Mouse (Mus musculus): ENCODE results near the gene Cdc25b. TPM values are rescaled to one million over a fixed set of nuclear protein-coding genes. Genes with fewer than 3 reads are reported as not detected.

Gene Cdc25b
- polyA plus RNA-seq, 1 experiment from 2014 or later: 116 TPM

GRCm38 (mm10) chr2:131179990-131180587, 6.7 kb upstream of the Cdc25b start, which contains the start of gene Cenpb:
Gene Cenpb (minus strand): TSS chr2:131180067.
- peak; percentile 83 for DNase-seq (ENCODE audit: low spot score)

GRCm38 (mm10) chr2:131186343-131186742, 406 bp upstream of the Cdc25b start:
- peak overlapping the region; percentile 72 for H3K4me3 ChIP-seq
- 2% methylated on average over 14 of the region's 14 CpGs for WGBS
- peaks cover 56% of the 10 kb centered on the region for H3K4me1 ChIP-seq (replicated peaks)
- no peaks in the 10 kb centered on the region for H3K9me3 ChIP-seq
- DNase-seq (ENCODE audit: low spot score): no peak
- H3K27me3 ChIP-seq (ENCODE audit: insufficient read depth, poor library complexity, severe bottlenecking): peaks cover 13% of the 10 kb centered on the region; the same call in 1 of the 2 replicates
- peaks cover 19% of the 10 kb centered on the region for H3K36me3 ChIP-seq
- peak overlapping the region; percentile 96 for H3K27ac ChIP-seq

More at GRCm38 (mm10) chr2:131179990-131180587, 6.7 kb upstream of the Cdc25b start, which contains the start of gene Cenpb:
- peaks cover 6% of the 10 kb centered on the region; the same call in 1 of the 2 replicates for H3K27me3 ChIP-seq (ENCODE audit: insufficient read depth, poor library complexity, severe bottlenecking)
- H3K4me3 ChIP-seq: peak within 1 kb of the TSS; percentile 82
- 3% methylated on average over 57 of the region's 57 CpGs for WGBS
- H3K36me3 ChIP-seq: peaks cover 29% of the 10 kb centered on the region
- peak within 1 kb of the TSS; percentile 96 for H3K27ac ChIP-seq
- no peaks in the 10 kb centered on the region for H3K9me3 ChIP-seq
- H3K4me1 ChIP-seq (replicated peaks): peaks cover 44% of the 10 kb centered on the region

GRCm38 (mm10) chr2:131187602-131187922, 813 bp downstream of the Cdc25b start:
- peak overlapping the region; percentile 72 for H3K4me3 ChIP-seq
- DNase-seq (ENCODE audit: low spot score): no peak
- peak overlapping the region; percentile 96 for H3K27ac ChIP-seq
- H3K36me3 ChIP-seq: peaks cover 29% of the 10 kb centered on the region
- H3K9me3 ChIP-seq: no peaks in the 10 kb centered on the region
- peaks cover 13% of the 10 kb centered on the region; the same call in 1 of the 2 replicates for H3K27me3 ChIP-seq (ENCODE audit: insufficient read depth, poor library complexity, severe bottlenecking)
- peaks cover 63% of the 10 kb centered on the region for H3K4me1 ChIP-seq (replicated peaks)
- 23% methylated on average over 3 of the region's 3 CpGs for WGBS

GRCm38 (mm10) chr2:131188311-131188710, 1.6 kb downstream of the Cdc25b start:
- H3K27ac ChIP-seq: peak overlapping the region; percentile 96
- H3K36me3 ChIP-seq: peaks cover 36% of the 10 kb centered on the region
- H3K4me3 ChIP-seq: peak overlapping the region; percentile 72
- H3K27me3 ChIP-seq (ENCODE audit: insufficient read depth, poor library complexity, severe bottlenecking): peaks cover 13% of the 10 kb centered on the region; the same call in 1 of the 2 replicates
- DNase-seq (ENCODE audit: low spot score): no peak
- peaks cover 70% of the 10 kb centered on the region for H3K4me1 ChIP-seq (replicated peaks)
- 93% methylated on average over 5 of the region's 5 CpGs for WGBS
- no peaks in the 10 kb centered on the region for H3K9me3 ChIP-seq

- Histone ChIP-seq H3K27ac (peak overlapping the region; percentile 87), H3K36me3 (peaks cover 50% of the 10 kb centered on the region), H3K9me3 (no peaks in the 10 kb centered on the region), H3K4me3 (peak overlapping the region; percentile 38), H3K27me3 (ENCODE audit: insufficient read depth, poor library complexity, severe bottlenecking) (peaks cover 10% of the 10 kb centered on the region; the same call in 1 of the 2 replicates), H3K4me1 (replicated peaks) (peaks cover 70% of the 10 kb centered on the region)
- WGBS: 49% methylated on average over 5 of the region's 5 CpGs
- no peak for DNase-seq (ENCODE audit: low spot score)
These were observed 3.0 kb downstream of the Cdc25b start for GRCm38 (mm10) chr2:131189521-131190309.

GRCm38 (mm10) chr2:131190344-131191004, 3.7 kb downstream of the Cdc25b start:
- Histone ChIP-seq H3K27ac (peak overlapping the region; percentile 87), H3K4me3 (peak overlapping the region; percentile 38), H3K9me3 (no peaks in the 10 kb centered on the region), H3K4me1 (replicated peaks) (peaks cover 70% of the 10 kb centered on the region), H3K36me3 (peaks cover 58% of the 10 kb centered on the region), H3K27me3 (ENCODE audit: insufficient read depth, poor library complexity, severe bottlenecking) (peaks cover 4% of the 10 kb centered on the region; the same call in 1 of the 2 replicates)
- DNase-seq (ENCODE audit: low spot score): peak; percentile 86
- 22% methylated on average over 10 of the region's 10 CpGs for WGBS

GRCm38 (mm10) chr2:131191005-131191390, 4.2 kb downstream of the Cdc25b start:
- Histone ChIP-seq H3K27ac (peak overlapping the region; percentile 87), H3K4me1 (replicated peaks) (peaks cover 66% of the 10 kb centered on the region), H3K27me3 (ENCODE audit: insufficient read depth, poor library complexity, severe bottlenecking) (no peaks in the 10 kb centered on the region), H3K9me3 (no peaks in the 10 kb centered on the region), H3K4me3 (peak overlapping the region; percentile 38), H3K36me3 (peaks cover 63% of the 10 kb centered on the region)
- DNase-seq (ENCODE audit: low spot score): no peak
- 70% methylated on average over 7 of the region's 7 CpGs for WGBS

- peaks cover 97% of the 10 kb centered on the region for H3K36me3 ChIP-seq
These were observed 10.0 kb downstream of the Cdc25b start for GRCm38 (mm10) chr2:131196606-131197316.

GRCm38 (mm10) chr2:131200710-131201109, 14.0 kb downstream of the Cdc25b start:
- DNase-seq (ENCODE audit: low spot score): no peak
- Histone ChIP-seq H3K27me3 (ENCODE audit: insufficient read depth, poor library complexity, severe bottlenecking) (no peaks in the 10 kb centered on the region), H3K4me1 (replicated peaks) (peaks cover 20% of the 10 kb centered on the region; the same call in 1 of the 2 replicates), H3K36me3 (peaks cover 68% of the 10 kb centered on the region), H3K27ac (no peak overlapping the region), H3K9me3 (no peaks in the 10 kb centered on the region), H3K4me3 (no peak overlapping the region)
- 89% methylated on average over 2 of the region's 2 CpGs for WGBS

More at GRCm38 (mm10) chr2:131196606-131197316, 10.0 kb downstream of the Cdc25b start:
- no peak overlapping the region for H3K4me3 ChIP-seq
- WGBS: 93% methylated on average over 16 of the region's 16 CpGs
- no peaks in the 10 kb centered on the region for H3K9me3 ChIP-seq
- H3K4me1 ChIP-seq (replicated peaks): peaks cover 24% of the 10 kb centered on the region
- no peak overlapping the region for H3K27ac ChIP-seq
- no peaks in the 10 kb centered on the region for H3K27me3 ChIP-seq (ENCODE audit: insufficient read depth, poor library complexity, severe bottlenecking)
- no peak for DNase-seq (ENCODE audit: low spot score)

GRCm38 (mm10) chr2:131201262-131201661, 14.5 kb downstream of the Cdc25b start:
- DNase-seq (ENCODE audit: low spot score): no peak
- peaks cover 62% of the 10 kb centered on the region for H3K36me3 ChIP-seq
- no peak overlapping the region for H3K27ac ChIP-seq
- WGBS: 91% methylated on average over 3 of the region's 3 CpGs
- H3K4me1 ChIP-seq (replicated peaks): peaks cover 20% of the 10 kb centered on the region; the same call in 1 of the 2 replicates
- H3K4me3 ChIP-seq: no peak overlapping the region
- no peaks in the 10 kb centered on the region for H3K9me3 ChIP-seq
- no peaks in the 10 kb centered on the region for H3K27me3 ChIP-seq (ENCODE audit: insufficient read depth, poor library complexity, severe bottlenecking)

GRCm38 (mm10) chr2:131203816-131204409, 17.2 kb downstream of the Cdc25b start:
- no peaks in the 10 kb centered on the region for H3K27me3 ChIP-seq (ENCODE audit: insufficient read depth, poor library complexity, severe bottlenecking)
- WGBS: 92% methylated on average over 6 of the region's 6 CpGs
- no peak for DNase-seq (ENCODE audit: low spot score)

More at GRCm38 (mm10) chr2:131203816-131204409, 17.2 kb downstream of the Cdc25b start:
- Histone ChIP-seq H3K4me3 (no peak overlapping the region), H3K27ac (no peak overlapping the region), H3K4me1 (replicated peaks) (peaks cover 5% of the 10 kb centered on the region; the same call in 1 of the 2 replicates), H3K36me3 (peaks cover 37% of the 10 kb centered on the region), H3K9me3 (no peaks in the 10 kb centered on the region)

All from hindbrain, embryonic 10.5 days (tissue).